Mouse (Mus musculus) limb, embryonic 15.5 days (tissue): ENCODE data around the gene Prima1. TPM values are rescaled to one million over a fixed set of nuclear protein-coding genes. Genes with fewer than 3 reads are reported as not detected.

ENCODE experiments used
- ATAC-seq: fragments of 200-750 bp; cut with Nextera tagmentation; 2 replicates; pipeline ENCODE4 v1.8.0; 2017; ENCODE audit warnings: low read depth, moderate TSS enrichment; ENCODE audit not compliant: insufficient number of reproducible peaks, low FRiP score, low TSS enrichment
- H3K27ac ChIP-seq: fragments of 300-500 bp; sonication (generic); 2 replicates; pipeline ENCODE4 v1.5.1; 2015; ENCODE audit warnings: moderate library complexity, mild to moderate bottlenecking, inconsistent platforms
- H3K27me3 ChIP-seq: fragments of 300-500 bp; sonication (generic); 2 replicates; pipeline ENCODE4 v1.6.1; 2015; ENCODE audit warnings: inconsistent platforms
- H3K36me3 ChIP-seq: fragments of 300-500 bp; sonication (generic); 2 replicates; pipeline ENCODE4 v1.6.1; 2015; ENCODE audit warnings: inconsistent platforms
- H3K4me1 ChIP-seq: fragments of 300-500 bp; sonication (generic); 2 replicates; pipeline ENCODE4 v1.6.1; 2015; ENCODE audit warnings: inconsistent platforms
- H3K4me2 ChIP-seq: fragments of 300-500 bp; sonication (generic); 2 replicates; pipeline ENCODE4 v1.6.1; 2015; ENCODE audit warnings: mild to moderate bottlenecking, inconsistent platforms
- H3K4me3 ChIP-seq: fragments of 300-500 bp; sonication (generic); 2 replicates; pipeline ENCODE4 v1.5.1; 2015; ENCODE audit warnings: mild to moderate bottlenecking, inconsistent platforms
- H3K9ac ChIP-seq: fragments of 300-500 bp; sonication (generic); 2 replicates; pipeline ENCODE4 v1.6.1; 2015; ENCODE audit warnings: inconsistent platforms
- H3K9me3 ChIP-seq: fragments of 300-500 bp; sonication (generic); 2 replicates; pipeline ENCODE4 v1.6.1; 2016; ENCODE audit warnings: inconsistent platforms
- WGBS: fragments of 180-500 bp; shearing (Covaris S2); methylation state at CpG from one replicate; pipeline ENCODE4 v1.1.7; 2015; 5-methylcytosine and 5-hydroxymethylcytosine counted together
- polyA plus RNA-seq: library from polyadenylated mRNA; unstranded; fragments of >200 nt; fragmentation: Nextera tagmentation; extraction: Ambion mirVana; gene quantifications from 2 replicates; pipeline ENCODE4 v1.2.1, GENCODE M21; 2015

Gene Prima1
- polyA plus RNA-seq, 1 experiment from 2014 or later, result 0.22 TPM

- no peak overlapping the region for H3K4me3 ChIP-seq
- no peaks in the 10 kb centered on the region for H3K4me1 ChIP-seq
- no peak for ATAC-seq
- 87% methylated on average over 8 of the region's 8 CpGs for WGBS
- H3K9ac ChIP-seq, result no peak overlapping the region
- H3K4me2 ChIP-seq, result no peak overlapping the region
- H3K9me3 ChIP-seq, result no peaks in the 10 kb centered on the region
- H3K27ac ChIP-seq, result no peak overlapping the region
- H3K27me3 ChIP-seq, result no peaks in the 10 kb centered on the region
- no peaks in the 10 kb centered on the region for H3K36me3 ChIP-seq
These were observed 11.0 kb upstream of the Prima1 start for GRCm38 (mm10) chr12:103252901-103253434.

GRCm38 (mm10) chr12:103251151-103251550, 9.2 kb upstream of the Prima1 start:
- H3K9me3 ChIP-seq, result no peaks in the 10 kb centered on the region
- ATAC-seq, result no peak
- H3K4me3 ChIP-seq, result no peak overlapping the region
- no peaks in the 10 kb centered on the region for H3K36me3 ChIP-seq
- H3K27ac ChIP-seq, result no peak overlapping the region
- no peaks in the 10 kb centered on the region for H3K27me3 ChIP-seq
- no peaks in the 10 kb centered on the region for H3K4me1 ChIP-seq
- no peak overlapping the region for H3K9ac ChIP-seq
- WGBS, result 76% methylated on average over 5 of the region's 5 CpGs
- no peak overlapping the region for H3K4me2 ChIP-seq

- Histone ChIP-seq H3K27ac (no peak overlapping the region), H3K4me2 (no peak overlapping the region), H3K36me3 (no peaks in the 10 kb centered on the region), H3K9ac (no peak overlapping the region), H3K4me1 (no peaks in the 10 kb centered on the region), H3K4me3 (no peak overlapping the region), H3K9me3 (no peaks in the 10 kb centered on the region), H3K27me3 (no peaks in the 10 kb centered on the region)
- ATAC-seq, result no peak
- 67% methylated on average over 6 of the region's 6 CpGs for WGBS
These were observed 8.4 kb upstream of the Prima1 start for GRCm38 (mm10) chr12:103250333-103250732.

DNA sequence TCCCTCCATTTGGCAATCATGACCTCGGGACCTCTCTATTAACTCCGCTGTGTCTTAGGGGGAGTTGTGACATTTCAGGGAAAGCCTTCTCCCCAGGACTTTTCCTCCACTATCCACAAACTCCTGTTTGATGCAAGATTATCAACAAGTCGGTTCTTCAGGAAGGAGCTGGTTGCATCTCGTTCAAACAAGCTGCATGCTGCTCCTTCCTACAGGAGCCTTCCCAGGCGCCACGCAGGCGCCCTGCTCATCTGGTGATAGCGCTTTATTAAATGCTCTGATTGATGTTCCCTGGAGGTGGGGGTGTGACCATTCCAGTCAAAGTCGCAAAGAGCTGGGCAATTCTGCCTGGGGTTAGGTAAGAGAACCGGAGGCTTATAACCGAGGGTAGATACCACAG, 1.1 kb upstream of the Prima1 start:
- Histone ChIP-seq H3K4me3 (peak overlapping the region; percentile 74), H3K9me3 (no peaks in the 10 kb centered on the region), H3K27ac (no peak overlapping the region), H3K4me2 (peak overlapping the region; percentile 94), H3K9ac (peak overlapping the region; percentile 64; the same call in 1 of the 2 replicates), H3K4me1 (peaks cover 13% of the 10 kb centered on the region), H3K27me3 (peaks cover 41% of the 10 kb centered on the region), H3K36me3 (no peaks in the 10 kb centered on the region)
- 9% methylated on average over 11 of the region's 11 CpGs for WGBS
- no peak for ATAC-seq

DNA sequence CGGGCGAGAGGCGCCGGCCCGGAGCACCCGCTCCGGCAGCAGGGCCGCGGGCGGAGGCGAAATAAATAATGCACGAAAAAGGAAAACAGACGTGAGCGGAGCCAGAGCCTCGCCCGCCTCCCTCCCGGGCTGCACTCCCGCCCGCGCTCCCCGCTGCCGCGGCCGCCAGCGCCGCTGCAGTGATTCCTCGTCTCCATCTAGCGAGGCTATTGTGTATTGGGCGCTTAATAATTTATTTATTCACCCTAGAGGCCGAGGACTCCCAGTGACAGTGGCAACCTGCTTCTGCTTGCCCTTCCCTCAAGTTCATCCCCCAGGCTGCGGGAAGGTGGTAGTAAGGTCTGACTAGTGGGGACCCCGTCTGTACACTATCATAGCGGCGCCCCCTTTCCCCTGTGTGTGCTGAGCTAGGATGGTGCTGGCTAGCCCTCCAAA, 658 bp upstream of the Prima1 start:
- no peaks in the 10 kb centered on the region for H3K9me3 ChIP-seq
- peak overlapping the region; percentile 80 for H3K27ac ChIP-seq
- H3K9ac ChIP-seq, result peak overlapping the region; percentile 64
- H3K36me3 ChIP-seq, result no peaks in the 10 kb centered on the region
- peak overlapping the region; percentile 94 for H3K4me2 ChIP-seq
- H3K27me3 ChIP-seq, result peaks cover 41% of the 10 kb centered on the region
- H3K4me3 ChIP-seq, result peak overlapping the region; percentile 74
- under 1% methylated on average over 33 of the region's 34 CpGs for WGBS
- peaks cover 13% of the 10 kb centered on the region for H3K4me1 ChIP-seq
- peak; percentile 16; the same call in 1 of the 2 replicates for ATAC-seq

GRCm38 (mm10) chr12:103241311-103242082, 453 bp downstream of the Prima1 start:
- no peak overlapping the region for H3K27ac ChIP-seq
- WGBS, result 13% methylated on average over 36 of the region's 36 CpGs
- H3K9me3 ChIP-seq, result no peaks in the 10 kb centered on the region
- H3K9ac ChIP-seq, result peak overlapping the region; percentile 64; the same call in 1 of the 2 replicates
- no peaks in the 10 kb centered on the region for H3K36me3 ChIP-seq
- H3K4me2 ChIP-seq, result peak overlapping the region; percentile 94
- peaks cover 41% of the 10 kb centered on the region for H3K27me3 ChIP-seq
- 0 out of 2 replicates have a peak, but pooled peaks have one; percentile 35 for ATAC-seq
- H3K4me1 ChIP-seq, result peaks cover 13% of the 10 kb centered on the region
- H3K4me3 ChIP-seq, result peak overlapping the region; percentile 74

DNA sequence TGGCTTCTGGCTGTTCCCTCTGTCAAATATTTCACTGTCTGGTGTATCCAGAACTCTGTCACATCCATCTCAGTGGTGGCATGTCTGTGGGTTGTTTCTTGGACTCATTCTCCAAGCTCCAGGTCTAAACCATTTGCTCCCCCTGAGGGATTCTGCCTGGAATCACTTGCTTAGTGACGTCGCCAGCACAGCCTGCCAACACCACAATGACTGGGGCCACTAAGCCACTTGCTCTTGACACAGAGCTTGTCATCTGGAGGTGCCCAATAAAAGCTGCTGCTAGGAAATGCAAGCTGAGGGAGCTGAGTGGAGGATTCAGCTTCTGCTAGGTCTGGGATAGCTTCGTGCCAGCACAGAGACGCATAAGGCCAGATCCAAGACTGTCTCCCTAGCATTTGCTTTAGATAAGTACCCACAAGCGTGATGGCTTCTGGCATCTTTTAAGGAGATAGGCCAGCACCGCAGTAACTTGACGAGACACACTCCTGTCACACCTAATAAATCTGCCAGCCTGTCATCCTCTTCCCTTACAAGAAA, 3.0 kb downstream of the Prima1 start:
- Histone ChIP-seq H3K4me3 (no peak overlapping the region), H3K4me2 (no peak overlapping the region), H3K4me1 (peaks cover 13% of the 10 kb centered on the region), H3K27me3 (peaks cover 35% of the 10 kb centered on the region), H3K36me3 (no peaks in the 10 kb centered on the region), H3K27ac (no peak overlapping the region), H3K9me3 (no peaks in the 10 kb centered on the region), H3K9ac (no peak overlapping the region)
- WGBS, result 18% methylated on average over 7 of the region's 7 CpGs
- ATAC-seq, result no peak

GRCm38 (mm10) chr12:103235856-103236255, 6.1 kb downstream of the Prima1 start:
- no peak for ATAC-seq
- WGBS, result 71% methylated on average over 2 of the region's 2 CpGs
- Histone ChIP-seq H3K27me3 (peaks cover 15% of the 10 kb centered on the region), H3K4me1 (no peaks in the 10 kb centered on the region), H3K36me3 (no peaks in the 10 kb centered on the region), H3K4me3 (no peak overlapping the region), H3K9ac (no peak overlapping the region), H3K4me2 (no peak overlapping the region), H3K27ac (no peak overlapping the region), H3K9me3 (no peaks in the 10 kb centered on the region)

GRCm38 (mm10) chr12:103235251-103235650, 6.7 kb downstream of the Prima1 start:
- no peaks in the 10 kb centered on the region for H3K9me3 ChIP-seq
- H3K36me3 ChIP-seq, result no peaks in the 10 kb centered on the region
- 74% methylated on average over 10 of the region's 10 CpGs for WGBS
- ATAC-seq, result no peak
- peaks cover 11% of the 10 kb centered on the region; the same call in 1 of the 2 replicates for H3K27me3 ChIP-seq
- H3K27ac ChIP-seq, result no peak overlapping the region
- H3K4me3 ChIP-seq, result no peak overlapping the region
- no peak overlapping the region for H3K4me2 ChIP-seq
- H3K4me1 ChIP-seq, result no peaks in the 10 kb centered on the region
- H3K9ac ChIP-seq, result no peak overlapping the region

- 81% methylated on average over 4 of the region's 4 CpGs for WGBS
- no peak overlapping the region for H3K27ac ChIP-seq
These were observed 12.9 kb downstream of the Prima1 start for GRCm38 (mm10) chr12:103229058-103229457.

DNA sequence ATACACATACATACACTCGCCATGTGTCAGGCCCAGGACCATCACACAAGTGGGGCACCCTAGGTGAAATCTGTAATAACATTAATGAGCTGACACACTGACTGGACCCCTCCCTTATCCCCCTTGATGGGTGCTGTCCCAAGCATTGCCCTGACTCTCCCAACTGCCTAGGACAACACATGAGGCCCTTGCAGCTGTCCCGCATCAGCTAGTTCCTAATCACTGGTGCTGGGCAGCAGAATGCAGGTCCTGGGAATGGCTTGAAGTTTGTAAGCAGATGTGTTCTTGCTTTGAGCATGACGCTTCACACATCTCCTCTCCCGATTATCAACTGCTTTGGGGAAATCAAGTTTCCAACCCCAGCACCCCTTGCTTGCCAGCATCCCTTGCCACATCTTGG, 15.8 kb downstream of the Prima1 start:
- Histone ChIP-seq H3K4me2 (no peak overlapping the region), H3K36me3 (no peaks in the 10 kb centered on the region), H3K9ac (no peak overlapping the region), H3K9me3 (no peaks in the 10 kb centered on the region), H3K27me3 (no peaks in the 10 kb centered on the region), H3K4me1 (peaks cover 9% of the 10 kb centered on the region; the same call in 1 of the 2 replicates), H3K4me3 (no peak overlapping the region), H3K27ac (no peak overlapping the region)
- no peak for ATAC-seq
- WGBS, result 62% methylated on average over 4 of the region's 4 CpGs

More at GRCm38 (mm10) chr12:103229058-103229457, 12.9 kb downstream of the Prima1 start:
- no peaks in the 10 kb centered on the region for H3K36me3 ChIP-seq
- peaks cover 5% of the 10 kb centered on the region; the same call in 1 of the 2 replicates for H3K4me1 ChIP-seq
- H3K9me3 ChIP-seq, result no peaks in the 10 kb centered on the region
- no peaks in the 10 kb centered on the region for H3K27me3 ChIP-seq
- no peak for ATAC-seq
- no peak overlapping the region for H3K4me2 ChIP-seq
- no peak overlapping the region for H3K9ac ChIP-seq
- no peak overlapping the region for H3K4me3 ChIP-seq

- Histone ChIP-seq H3K9ac (no peak overlapping the region), H3K9me3 (no peaks in the 10 kb centered on the region), H3K4me3 (no peak overlapping the region), H3K36me3 (no peaks in the 10 kb centered on the region), H3K4me1 (peaks cover 11% of the 10 kb centered on the region; the same call in 1 of the 2 replicates), H3K4me2 (no peak overlapping the region), H3K27me3 (no peaks in the 10 kb centered on the region), H3K27ac (no peak overlapping the region)
- no peak for ATAC-seq
- 80% methylated on average over 9 of the region's 9 CpGs for WGBS
These were observed 18.3 kb downstream of the Prima1 start for GRCm38 (mm10) chr12:103223671-103224070.
